Comparison of ENCODE assay signal across 13 mouse cellular contexts in genomic region chr4:118206918-118207640, GRCm38 (mm10). TPM values are rescaled to one million over a fixed set of nuclear protein-coding genes. Genes with fewer than 3 reads are reported as not detected.
DNase-seq lines count a peak whose midpoint lies in the region; ATAC-seq and TF ChIP-seq lines count a peak whose summit lies in the region.
"Had no signal": no experiment of that assay in that cellular context is flagged by ENCODE, and none has a peak within 500 bp of the region (broad histone marks: within the 10 kb centered on the region; RNA-seq: fewer than 3 reads in every experiment).

No protein-coding gene starts in this region.

- no peak for DNase-seq in forebrain, embryonic 10.5 days (ENCODE audit: extremely low spot score, low spot score)
- DNase-seq in lung, embryonic 14.5 days: peak; percentile 7
- DNase-seq in lung, postnatal 25 days (ENCODE audit: low spot score): no peak
- peak; percentile 54 for DNase-seq in ES-CJ7 (ENCODE audit: low read depth, low spot score)
- DNase-seq in limb, embryonic 14.5 days (ENCODE audit: low spot score): no peak
- no peak for DNase-seq in heart, postnatal 36 days
- DNase-seq: cerebellum, adult 11 months; gastrocnemius, postnatal 10 days; liver, embryonic 13.5 days; right cerebral cortex, postnatal 4 days had no signal

- no peak overlapping the region for H3K4me3 ChIP-seq in forebrain, embryonic 10.5 days
- H3K4me3 ChIP-seq in forebrain, embryonic 15.5 days: no peak overlapping the region
- H3K4me3 ChIP-seq in lung, embryonic 14.5 days (ENCODE audit: low read depth, low read length): no peak overlapping the region
- no peak overlapping the region for H3K4me3 ChIP-seq in limb, embryonic 14.5 days (replicated peaks; ENCODE audit: low read length)
- H3K4me3 ChIP-seq: embryonic facial prominence, embryonic 15.5 days; liver, embryonic 13.5 days had no signal

- H3K4me2 ChIP-seq in forebrain, embryonic 15.5 days (replicated peaks): no peak overlapping the region
- H3K4me2 ChIP-seq in lung, embryonic 14.5 days: no peak overlapping the region
- H3K4me2 ChIP-seq in limb, embryonic 14.5 days (replicated peaks; ENCODE audit: low read depth, low read length, severe bottlenecking): no peak overlapping the region
- H3K4me2 ChIP-seq: embryonic facial prominence, embryonic 15.5 days; liver, embryonic 13.5 days had no signal

- no peaks in the 10 kb centered on the region for H3K9me3 ChIP-seq in forebrain, embryonic 10.5 days
- H3K9me3 ChIP-seq in forebrain, embryonic 15.5 days: no peaks in the 10 kb centered on the region
- no peaks in the 10 kb centered on the region for H3K9me3 ChIP-seq in lung, embryonic 14.5 days (ENCODE audit: low read depth, low read length)
- no peaks in the 10 kb centered on the region for H3K9me3 ChIP-seq in limb, embryonic 14.5 days (ENCODE audit: control insufficient read depth, low read length)
- H3K9me3 ChIP-seq: embryonic facial prominence, embryonic 15.5 days; liver, embryonic 13.5 days had no signal

- intact Hi-C loops in heart, postnatal 36 days (cut with DNase I): no loop called here

- peaks cover 23% of the 10 kb centered on the region for H3K4me1 ChIP-seq in forebrain, embryonic 10.5 days
- no peaks in the 10 kb centered on the region for H3K4me1 ChIP-seq in forebrain, embryonic 15.5 days
- H3K4me1 ChIP-seq in lung, embryonic 14.5 days (ENCODE audit: insufficient read depth): no peaks in the 10 kb centered on the region
- no peaks in the 10 kb centered on the region for H3K4me1 ChIP-seq in limb, embryonic 14.5 days (ENCODE audit: control insufficient read depth, insufficient read depth, low read length)

- peak overlapping the region; percentile 58; the same call in 1 of the 2 replicates for H3K27ac ChIP-seq in forebrain, embryonic 10.5 days
- no peak overlapping the region for H3K27ac ChIP-seq in forebrain, embryonic 15.5 days (replicated peaks)
- H3K27ac ChIP-seq in lung, embryonic 14.5 days (ENCODE audit: low read depth): no peak overlapping the region
- no peak overlapping the region for H3K27ac ChIP-seq in limb, embryonic 14.5 days (replicated peaks; ENCODE audit: low read depth, low read length)

- H3K36me3 ChIP-seq in forebrain, embryonic 10.5 days (replicated peaks): peaks cover 49% of the 10 kb centered on the region
- peaks cover 44% of the 10 kb centered on the region for H3K36me3 ChIP-seq in forebrain, embryonic 15.5 days
- peaks cover 45% of the 10 kb centered on the region for H3K36me3 ChIP-seq in lung, embryonic 14.5 days (ENCODE audit: insufficient read depth)
- peaks cover 45% of the 10 kb centered on the region for H3K36me3 ChIP-seq in limb, embryonic 14.5 days (ENCODE audit: control insufficient read depth, insufficient read depth, low read length)

- no peak for ATAC-seq in forebrain, embryonic 15.5 days (replicated peaks)
- no peak for ATAC-seq in lung, embryonic 14.5 days (ENCODE audit: insufficient read depth)
- ATAC-seq in limb, embryonic 14.5 days (ENCODE audit: low FRiP score, low read depth): peak; percentile 18; the same call in 1 of the 2 replicates
- no peak for ATAC-seq in cerebellum, adult (ENCODE audit: insufficient number of reproducible peaks, low FRiP score, low TSS enrichment)

- no peak for TF ChIP-seq POLR2A in limb, embryonic 14.5 days (IDR thresholded peaks at IDR 0.05; ENCODE audit: borderline replicate concordance, extremely low read depth, insufficient read depth, insufficient read length)

- peak; percentile 22; the same call in 1 of the 2 replicates for TF ChIP-seq CTCF in lung, embryonic 14.5 days (IDR thresholded peaks at IDR 0.05; ENCODE audit: low read depth)

- WGBS in forebrain, embryonic 10.5 days: 57% methylated on average over 10 of the region's 10 CpGs
- 63% methylated on average over 10 of the region's 10 CpGs for WGBS in forebrain, embryonic 15.5 days
- WGBS in lung, embryonic 14.5 days: 68% methylated on average over 10 of the region's 10 CpGs
- WGBS in limb, embryonic 14.5 days: 67% methylated on average over 9 of the region's 10 CpGs

- no peak overlapping the region for H3K9ac ChIP-seq in forebrain, embryonic 15.5 days (replicated peaks)
- no peak overlapping the region for H3K9ac ChIP-seq in lung, embryonic 14.5 days
- H3K9ac ChIP-seq in limb, embryonic 14.5 days (ENCODE audit: low read depth, low read length, severe bottlenecking): no peak overlapping the region
- H3K9ac ChIP-seq: embryonic facial prominence, embryonic 15.5 days; liver, embryonic 13.5 days had no signal

- no peaks in the 10 kb centered on the region for H3K27me3 ChIP-seq in forebrain, embryonic 10.5 days (ENCODE audit: poor library complexity, severe bottlenecking)
- H3K27me3 ChIP-seq in forebrain, embryonic 15.5 days: no peaks in the 10 kb centered on the region
- H3K27me3 ChIP-seq in lung, embryonic 14.5 days (ENCODE audit: insufficient read depth, low read length): no peaks in the 10 kb centered on the region
- H3K27me3 ChIP-seq in limb, embryonic 14.5 days (ENCODE audit: control insufficient read depth, insufficient read depth, low read length): no peaks in the 10 kb centered on the region
- H3K27me3 ChIP-seq: embryonic facial prominence, embryonic 15.5 days; liver, embryonic 13.5 days had no signal

RNA-seq across cellular contexts. Expression of gene Kdm4a, which starts 27.2 kb away (rescaled TPM):
- polyA plus RNA-seq in forebrain, embryonic 10.5 days (2016; fragmentation: Nextera tagmentation; extraction: Ambion mirVana): 30.3 and 32.9 TPM in 2 replicates
- polyA plus RNA-seq in forebrain, embryonic 15.5 days (2015; fragmentation: Nextera tagmentation; extraction: Ambion mirVana): 62.9 and 63.8 TPM in 2 replicates
- 43.3 and 45.0 TPM in 2 replicates for polyA plus RNA-seq in lung, embryonic 14.5 days (2014; fragmentation: Nextera tagmentation; extraction: Ambion mirVana)
- polyA plus RNA-seq in limb, embryonic 14.5 days (2012; rRNA removed): 85.1 and 89.2 TPM in 2 replicates
- 42.1 and 48.8 TPM in 2 replicates for polyA plus RNA-seq in limb, embryonic 14.5 days (2014; fragmentation: Nextera tagmentation; extraction: Ambion mirVana)
- total RNA-seq in heart, postnatal 36 days (2021): 10 to 100 TPM; 26.9 to 29.2 TPM

Comparison
In these comparisons a context has a peak if more than half of its experiments do, and no peak if none do; other contexts are left out.
1. DNase-seq: peak in lung, embryonic 14.5 days (single experiment) and ES-CJ7 (single experiment); none in forebrain, embryonic 10.5 days (single experiment), lung, postnatal 25 days (single experiment), limb, embryonic 14.5 days (single experiment) and heart, postnatal 36 days (0 of 2).